Mouse (Mus musculus) hindbrain, embryonic 14.5 days (tissue): ENCODE measurements around the gene Tmem169. TPM values are rescaled to one million over a fixed set of nuclear protein-coding genes. Genes with fewer than 3 reads are reported as not detected.

Source experiments
- ATAC-seq: fragments of 200-750 bp; cut with Nextera tagmentation; 2 replicates; pipeline ENCODE4 v1.8.0; 2017; ENCODE audit warnings: moderate number of reproducible peaks, mild to moderate bottlenecking, moderate TSS enrichment, moderate library complexity; ENCODE audit not compliant: low FRiP score
- DNase-seq: peaks from one replicate; pipeline ENCODE4 v3.0.0-alpha.2; 2015; ENCODE audit warnings: low spot score
- H3K27ac ChIP-seq: fragments of 300-500 bp; sonication (generic); 2 replicates; pipeline ENCODE4 v1.5.1; 2014; ENCODE audit warnings: mild to moderate bottlenecking, moderate library complexity
- H3K27me3 ChIP-seq: fragments of 300-500 bp; sonication (generic); 2 replicates; pipeline ENCODE4 v1.6.1; 2014; ENCODE audit warnings: mild to moderate bottlenecking, low read length, mixed read lengths; ENCODE audit not compliant: control insufficient read depth, insufficient read depth
- H3K36me3 ChIP-seq: fragments of 300-500 bp; sonication (generic); replicated peaks from 2 replicates; pipeline ENCODE4 v1.6.1; 2014; ENCODE audit not compliant: control insufficient read depth, insufficient read depth
- H3K4me1 ChIP-seq: fragments of 300-500 bp; sonication (generic); replicated peaks from 2 replicates; pipeline ENCODE4 v1.6.1; 2014; ENCODE audit warnings: antibody characterized with exemption, low read length, mixed read lengths; ENCODE audit not compliant: control insufficient read depth, insufficient read depth
- H3K4me2 ChIP-seq: fragments of 300-500 bp; sonication (generic); replicated peaks from 2 replicates; pipeline ENCODE4 v1.6.1; 2014; ENCODE audit warnings: mild to moderate bottlenecking, moderate library complexity
- H3K4me3 ChIP-seq: fragments of 300-500 bp; sonication (generic); replicated peaks from 2 replicates; pipeline ENCODE4 v1.5.1; 2014; ENCODE audit warnings: mild to moderate bottlenecking, low read length
- H3K9ac ChIP-seq: fragments of 300-500 bp; sonication (generic); 2 replicates; pipeline ENCODE4 v1.6.1; 2014
- H3K9me3 ChIP-seq: fragments of 300-500 bp; sonication (generic); 2 replicates; pipeline ENCODE4 v1.6.1; 2016; ENCODE audit warnings: low read length; ENCODE audit not compliant: control insufficient read depth
- WGBS: fragments of 180-500 bp; shearing (Covaris S2); extraction: QIAGEN DNeasy Blood & Tissue Kit; methylation state at CpG from one replicate; pipeline ENCODE4 v1.1.7; 2014; 5-methylcytosine and 5-hydroxymethylcytosine counted together
- polyA plus RNA-seq: library from polyadenylated mRNA; unstranded; fragments of >200 nt; fragmentation: Nextera tagmentation; extraction: Ambion mirVana; gene quantifications from 2 replicates; pipeline ENCODE4 v1.2.1, GENCODE M21; 2014

The Tmem169 gene
- polyA plus RNA-seq, 1 experiment from 2014 or later, result 39.8 TPM

DNA sequence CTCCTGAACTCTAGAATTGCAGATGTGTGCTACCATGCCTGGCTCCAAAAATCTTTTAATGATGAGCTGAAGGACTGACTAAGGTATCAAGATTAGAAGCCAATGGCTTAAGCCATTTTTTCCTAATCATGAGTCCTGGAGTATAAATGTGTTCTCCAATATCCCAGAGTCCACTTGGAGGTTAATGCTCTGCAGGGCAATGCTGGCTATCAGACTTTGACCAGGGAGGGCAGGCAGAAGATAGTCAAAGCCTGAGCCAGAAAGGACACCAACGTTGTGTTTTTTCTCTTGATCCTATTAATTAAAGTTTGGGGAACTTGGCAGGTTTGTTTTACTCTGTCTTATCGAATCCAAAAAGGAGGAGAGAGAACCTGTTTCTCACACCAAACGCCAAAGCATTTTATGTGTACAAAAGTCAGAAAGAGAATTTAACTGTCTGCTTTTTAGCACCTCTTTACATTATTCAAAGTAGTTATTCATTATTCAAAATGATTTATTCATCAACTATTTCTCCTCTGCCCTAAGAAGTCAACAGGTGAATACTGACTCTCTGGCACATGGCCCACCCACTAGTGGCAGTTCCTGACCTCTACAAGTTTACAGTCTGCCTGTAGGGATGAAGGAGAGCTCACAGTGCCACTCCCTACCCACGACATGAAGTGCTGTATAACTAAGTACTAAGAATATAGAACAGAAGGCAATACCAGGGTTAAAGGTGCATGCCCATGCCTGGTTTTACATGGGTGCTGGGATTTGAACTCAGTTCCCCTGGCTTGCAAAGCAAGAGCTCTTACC, 9.9 kb downstream of the Tmem169 start:
- Histone ChIP-seq H3K4me3 (no peak overlapping the region), H3K4me2 (no peak overlapping the region), H3K4me1 (no peaks in the 10 kb centered on the region), H3K27ac (no peak overlapping the region), H3K9me3 (no peaks in the 10 kb centered on the region), H3K9ac (no peak overlapping the region), H3K36me3 (peaks cover 32% of the 10 kb centered on the region), H3K27me3 (no peaks in the 10 kb centered on the region)
- DNase-seq (no peak), ATAC-seq (no peak)
- WGBS, result 78% methylated on average over 4 of the region's 4 CpGs

DNA sequence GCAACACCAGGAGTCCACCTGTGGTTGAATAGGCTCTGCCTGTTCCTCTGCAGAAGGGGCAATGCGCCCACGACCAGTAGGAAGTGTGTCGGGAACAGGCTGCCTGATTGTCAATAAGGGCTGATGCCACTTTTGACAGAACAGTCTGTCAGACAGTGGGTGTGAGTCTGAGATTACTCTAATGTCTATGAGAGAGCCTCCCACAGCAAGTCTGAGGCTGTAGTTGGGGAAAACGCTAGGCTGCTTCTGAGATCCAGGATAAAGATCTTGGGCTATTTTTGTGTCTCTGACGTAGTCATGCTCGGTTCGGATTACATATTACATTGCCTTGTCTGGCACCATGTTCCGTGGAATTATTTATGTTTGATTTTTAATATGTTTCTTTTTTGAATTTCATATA, 11.6 kb downstream of the Tmem169 start:
- Histone ChIP-seq H3K27me3 (no peaks in the 10 kb centered on the region), H3K4me2 (no peak overlapping the region), H3K4me1 (no peaks in the 10 kb centered on the region), H3K9me3 (no peaks in the 10 kb centered on the region), H3K36me3 (peaks cover 46% of the 10 kb centered on the region), H3K27ac (no peak overlapping the region), H3K4me3 (no peak overlapping the region), H3K9ac (no peak overlapping the region)
- WGBS, result 88% methylated on average over 8 of the region's 8 CpGs
- ATAC-seq, result no peak
- no peak for DNase-seq

DNA sequence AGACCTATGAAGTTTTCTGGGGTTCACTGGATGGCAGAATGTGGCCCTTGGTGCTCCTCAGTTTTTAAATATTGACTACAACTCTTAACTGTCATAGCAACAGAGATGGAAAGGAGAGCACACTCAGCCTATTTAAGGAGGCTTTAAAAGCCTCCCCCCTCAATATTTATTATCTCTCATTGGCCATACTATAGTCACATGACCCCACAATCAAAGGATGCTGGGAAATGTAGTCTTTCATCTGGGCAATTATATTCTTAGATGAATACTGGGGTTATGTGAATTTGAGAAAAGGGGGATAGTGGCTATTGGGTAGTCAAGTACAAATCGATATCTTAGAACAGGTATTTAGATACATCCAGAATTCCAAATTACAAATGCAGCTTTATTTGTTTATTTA, 17.7 kb downstream of the Tmem169 start:
- no peak for ATAC-seq
- Histone ChIP-seq H3K4me3 (no peak overlapping the region), H3K27me3 (no peaks in the 10 kb centered on the region), H3K4me1 (no peaks in the 10 kb centered on the region; the same call in 1 of the 2 replicates), H3K36me3 (peaks cover 36% of the 10 kb centered on the region), H3K9ac (no peak overlapping the region), H3K9me3 (no peaks in the 10 kb centered on the region), H3K27ac (no peak overlapping the region), H3K4me2 (no peak overlapping the region)
- no peak for DNase-seq
- 89% methylated on average over 1 of the region's 1 CpGs for WGBS

DNA sequence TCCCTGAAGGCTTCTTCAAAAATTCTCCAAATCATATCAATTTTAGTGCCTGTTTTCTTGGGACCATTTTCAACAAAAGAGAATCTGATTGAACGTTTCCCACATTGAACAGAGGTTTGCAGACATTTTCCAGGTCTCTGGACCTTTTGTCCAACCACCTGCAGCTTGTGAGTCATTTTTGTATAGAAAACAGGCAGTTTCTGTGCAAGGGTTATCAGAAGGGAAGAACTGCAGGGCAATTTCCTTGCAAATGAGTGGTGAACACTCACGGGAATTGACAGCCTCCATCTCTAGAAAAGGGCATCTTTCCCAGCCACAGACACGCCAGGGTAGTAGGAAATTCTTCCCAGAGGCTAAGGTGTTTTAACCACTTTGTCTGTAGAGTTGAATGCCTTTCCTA, 22.1 kb downstream of the Tmem169 start:
- Histone ChIP-seq H3K9me3 (no peaks in the 10 kb centered on the region), H3K4me3 (no peak overlapping the region), H3K27me3 (no peaks in the 10 kb centered on the region), H3K9ac (no peak overlapping the region), H3K36me3 (no peaks in the 10 kb centered on the region), H3K4me2 (peak overlapping the region; percentile 67), H3K4me1 (peaks cover 9% of the 10 kb centered on the region), H3K27ac (peak overlapping the region; percentile 88; the same call in 1 of the 2 replicates)
- ATAC-seq (no peak), DNase-seq (no peak)
- WGBS, result 36% methylated on average over 3 of the region's 3 CpGs

DNA sequence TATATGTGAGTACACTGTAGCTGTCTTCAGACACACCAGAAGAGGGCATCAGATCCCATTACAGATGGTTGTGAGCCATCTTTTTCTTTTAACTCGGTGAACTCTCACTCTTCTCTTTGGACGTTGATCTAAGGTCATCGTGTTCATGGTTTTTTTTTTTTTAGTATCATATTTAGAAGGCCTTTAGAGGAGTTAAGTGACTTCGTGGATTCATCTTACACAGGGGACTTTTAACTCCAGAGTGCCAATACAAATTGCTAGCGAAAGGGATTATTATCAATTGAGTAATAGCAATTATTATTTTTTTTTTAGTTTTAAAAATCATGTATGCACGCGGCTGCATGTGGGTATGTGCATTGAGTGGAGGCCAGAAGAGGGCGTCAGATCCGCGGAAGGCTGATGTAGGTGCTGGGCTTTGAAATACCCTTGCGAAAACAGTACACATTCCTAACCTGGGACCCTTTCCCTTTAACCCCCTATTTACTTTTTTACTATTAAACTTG, 22.6 kb downstream of the Tmem169 start:
- 2% methylated on average over 11 of the region's 11 CpGs for WGBS
- ATAC-seq (peak; percentile 84), DNase-seq (no peak)

DNA sequence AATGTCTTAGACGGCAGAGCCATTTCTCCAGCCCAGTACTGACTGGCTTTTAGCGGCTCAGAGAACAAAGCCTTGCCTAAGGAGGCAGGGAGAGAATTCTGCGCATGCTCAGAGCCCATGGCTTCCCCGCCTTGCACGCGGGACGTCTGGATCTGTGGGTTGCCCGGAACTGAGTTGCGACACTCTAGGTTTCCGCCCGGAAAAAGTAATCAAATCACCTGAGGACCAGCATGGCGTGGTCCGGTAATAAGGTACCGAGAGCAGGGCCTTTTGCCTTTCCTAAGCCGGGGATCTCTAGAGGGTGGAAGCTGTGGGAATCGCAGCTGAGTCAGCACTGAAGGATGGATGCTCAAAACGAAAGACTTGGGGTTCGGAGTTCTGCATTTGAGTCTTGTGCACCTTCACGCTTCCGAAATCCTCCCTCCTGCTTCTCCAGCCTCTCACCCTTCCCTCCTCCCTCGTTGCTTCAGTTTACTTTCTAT, 23.2 kb downstream of the Tmem169 start, which contains the start of gene Xrcc5:
Gene Xrcc5 (plus strand): TSS at position 105 of the 482 bp plus-strand sequence.
- H3K4me3 ChIP-seq, result peak within 1 kb of the TSS; percentile 52
- WGBS, result 0% methylated on average over 21 of the region's 21 CpGs
- H3K4me1 ChIP-seq, result peaks cover 9% of the 10 kb centered on the region
- H3K27ac ChIP-seq, result peak within 1 kb of the TSS; percentile 88
- peak within 1 kb of the TSS; percentile 67 for H3K4me2 ChIP-seq
- no peaks in the 10 kb centered on the region for H3K27me3 ChIP-seq
- peak within 1 kb of the TSS; percentile 75 for H3K9ac ChIP-seq
- peak; percentile 98 for ATAC-seq
- no peaks in the 10 kb centered on the region for H3K36me3 ChIP-seq
- no peaks in the 10 kb centered on the region for H3K9me3 ChIP-seq
- DNase-seq, result peak; percentile 98

More for the DNA sequence above, 22.6 kb downstream of the Tmem169 start:
- Histone ChIP-seq H3K9ac (peak overlapping the region; percentile 75), H3K4me3 (peak overlapping the region; percentile 52), H3K4me1 (peaks cover 9% of the 10 kb centered on the region), H3K4me2 (peak overlapping the region; percentile 67), H3K27ac (peak overlapping the region; percentile 88), H3K36me3 (no peaks in the 10 kb centered on the region), H3K9me3 (no peaks in the 10 kb centered on the region), H3K27me3 (no peaks in the 10 kb centered on the region)

DNA sequence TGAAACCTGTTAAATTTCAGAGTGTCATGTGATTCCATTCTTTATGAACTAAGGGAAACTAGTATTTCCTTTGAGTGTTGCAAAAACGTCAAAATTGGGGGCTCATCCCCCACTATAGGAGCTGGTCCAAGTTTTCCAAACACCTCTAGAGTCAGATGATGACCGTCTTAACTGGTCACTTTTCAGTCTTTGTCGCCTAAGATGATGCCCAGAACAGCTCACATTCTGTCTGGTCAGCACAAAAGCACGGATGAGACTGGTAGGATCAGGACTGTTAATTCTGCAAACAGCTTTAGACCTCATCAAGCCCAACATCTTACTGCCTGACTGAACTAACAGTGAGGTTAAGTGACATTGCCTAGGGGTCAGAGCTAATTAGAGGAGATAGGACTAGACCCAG, 24.8 kb downstream of the Tmem169 start:
- ATAC-seq (no peak), DNase-seq (no peak)
- H3K9ac ChIP-seq, result no peak overlapping the region
- no peak overlapping the region for H3K27ac ChIP-seq
- peaks cover 9% of the 10 kb centered on the region for H3K4me1 ChIP-seq
- WGBS, result 68% methylated on average over 4 of the region's 4 CpGs
- H3K4me3 ChIP-seq, result no peak overlapping the region
- no peaks in the 10 kb centered on the region for H3K9me3 ChIP-seq
- no peak overlapping the region for H3K4me2 ChIP-seq
- H3K27me3 ChIP-seq, result no peaks in the 10 kb centered on the region
- H3K36me3 ChIP-seq, result no peaks in the 10 kb centered on the region

DNA sequence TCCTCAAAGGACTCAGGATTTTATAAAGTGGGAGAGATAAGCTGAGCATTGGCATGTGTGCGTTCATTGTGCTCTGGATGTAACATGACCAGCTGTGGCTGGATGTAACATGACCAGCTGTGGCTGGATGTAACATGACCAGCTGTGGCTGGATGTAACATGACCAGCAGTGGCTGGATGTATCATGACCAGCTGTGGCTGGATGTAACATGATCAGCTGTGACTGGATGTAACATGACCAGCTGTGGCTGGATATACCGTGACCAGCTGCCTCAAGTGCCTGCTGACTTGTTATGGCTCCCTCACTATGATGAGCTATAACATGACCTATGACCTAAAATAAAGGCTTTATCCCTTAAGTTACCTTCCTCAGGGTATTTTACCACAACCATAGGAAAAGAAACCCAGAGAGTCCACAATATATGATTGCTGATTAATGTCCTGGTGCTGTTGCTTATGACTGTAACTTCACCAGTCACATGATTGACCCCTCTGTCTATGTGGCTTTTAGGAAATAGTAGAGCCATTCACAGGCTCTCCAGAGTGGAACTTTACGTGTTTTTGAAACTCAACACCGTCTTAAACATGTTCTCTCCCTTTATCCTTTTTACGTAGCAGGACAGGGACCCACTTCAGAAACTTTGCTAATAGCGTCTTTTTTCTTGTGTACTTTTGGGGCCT, 25.7 kb downstream of the Tmem169 start:
- Histone ChIP-seq H3K27ac (no peak overlapping the region), H3K9ac (no peak overlapping the region), H3K4me3 (no peak overlapping the region), H3K9me3 (no peaks in the 10 kb centered on the region), H3K27me3 (no peaks in the 10 kb centered on the region), H3K4me1 (peaks cover 9% of the 10 kb centered on the region), H3K4me2 (no peak overlapping the region), H3K36me3 (no peaks in the 10 kb centered on the region)
- whole genome bisulfite sequencing, result 70% methylated on average over 6 of the region's 6 CpGs
- DNase-seq (no peak), ATAC-seq (no peak)

DNA sequence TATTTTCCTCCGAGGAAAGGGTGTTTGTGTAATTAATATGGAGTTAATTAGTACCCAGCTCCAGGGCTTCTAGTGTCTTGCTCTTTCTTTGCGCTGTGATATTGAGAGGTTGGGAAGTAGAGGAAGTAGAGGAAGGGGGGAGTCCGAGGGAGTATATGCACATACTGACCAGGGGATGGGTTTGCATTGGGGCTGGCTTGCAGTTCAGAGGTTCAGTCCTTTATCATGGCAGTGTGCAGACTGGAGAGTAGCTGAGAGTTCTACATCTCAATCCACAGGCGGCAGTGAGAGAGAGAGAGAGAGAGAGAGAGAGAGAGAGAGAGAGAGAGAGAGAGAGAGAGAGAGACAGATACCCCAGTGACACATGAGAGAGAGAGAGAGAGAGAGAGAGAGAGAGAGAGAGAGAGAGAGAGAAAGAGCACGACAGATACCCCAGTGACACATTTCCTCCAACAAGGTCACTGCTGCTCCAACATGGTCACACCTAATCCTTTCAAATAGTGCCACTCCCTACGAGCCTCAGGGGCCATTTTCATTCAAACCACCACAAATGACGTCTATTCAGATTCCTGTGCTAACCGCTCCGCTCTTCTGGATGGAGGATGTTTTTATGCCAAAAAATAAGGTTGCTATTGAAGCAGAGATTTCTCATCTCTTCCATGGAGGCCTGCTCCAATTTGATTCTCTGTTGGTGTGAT, 28.7 kb downstream of the Tmem169 start:
- no peak for ATAC-seq
- DNase-seq, result no peak
- peaks cover 8% of the 10 kb centered on the region for H3K4me1 ChIP-seq
- H3K9ac ChIP-seq, result no peak overlapping the region
- no peak overlapping the region for H3K4me3 ChIP-seq
- WGBS, result 88% methylated on average over 9 of the region's 9 CpGs
- H3K27ac ChIP-seq, result no peak overlapping the region
- no peak overlapping the region for H3K4me2 ChIP-seq
- no peaks in the 10 kb centered on the region for H3K27me3 ChIP-seq
- no peaks in the 10 kb centered on the region for H3K9me3 ChIP-seq
- 0 out of 2 replicates have a peak, but pooled peaks cover 10% of the 10 kb centered on the region for H3K36me3 ChIP-seq
